Mouse (Mus musculus) heart, embryonic 11.5 days (tissue): Measurements from ENCODE around the gene Pqlc2. TPM values are rescaled to one million over a fixed set of nuclear protein-coding genes. Genes with fewer than 3 reads are reported as not detected.
A peak's percentile ranks its signal among the peaks of the same experiment; 100 is the strongest.

Experiments
- ATAC-seq: fragments of 200-750 bp; cut with Nextera tagmentation; replicated peaks from 2 replicates; pipeline ENCODE4 v1.8.0; 2017; ENCODE audit warnings: moderate library complexity; ENCODE audit not compliant: insufficient number of reproducible peaks, low FRiP score, low TSS enrichment
- H3K27ac ChIP-seq: fragments of 300-500 bp; sonication (generic); 2 replicates; pipeline ENCODE4 v1.5.1; 2014; ENCODE audit warnings: mild to moderate bottlenecking, low read depth, low read length
- H3K27me3 ChIP-seq: fragments of 300-500 bp; sonication (generic); 2 replicates; pipeline ENCODE4 v1.6.1; 2014; ENCODE audit warnings: mild to moderate bottlenecking, low read length, mixed read lengths; ENCODE audit not compliant: control insufficient read depth, insufficient read depth
- H3K36me3 ChIP-seq: fragments of 300-500 bp; sonication (generic); 2 replicates; pipeline ENCODE4 v1.6.1; 2014; ENCODE audit warnings: mild to moderate bottlenecking, low read length, moderate library complexity, mixed read lengths; ENCODE audit not compliant: control insufficient read depth, insufficient read depth
- H3K4me1 ChIP-seq: fragments of 300-500 bp; sonication (generic); 2 replicates; pipeline ENCODE4 v1.6.1; 2014; ENCODE audit warnings: low read length; ENCODE audit not compliant: control insufficient read depth, insufficient read depth
- H3K4me2 ChIP-seq: fragments of 300-500 bp; sonication (generic); 2 replicates; pipeline ENCODE4 v1.6.1; 2014; ENCODE audit warnings: mild to moderate bottlenecking, moderate library complexity
- H3K4me3 ChIP-seq: fragments of 300-500 bp; sonication (generic); 2 replicates; pipeline ENCODE4 v1.5.1; 2014; ENCODE audit warnings: low read depth, low read length
- H3K9ac ChIP-seq: fragments of 300-500 bp; sonication (generic); 2 replicates; pipeline ENCODE4 v1.6.1; 2014; ENCODE audit warnings: mild to moderate bottlenecking, low read depth, low read length, moderate library complexity
- H3K9me3 ChIP-seq: fragments of 300-500 bp; sonication (generic); replicated peaks from 2 replicates; pipeline ENCODE4 v1.6.1; 2016; ENCODE audit warnings: low read length; ENCODE audit not compliant: control insufficient read depth
- WGBS: fragments of 180-500 bp; shearing (Covaris S2); extraction: QIAGEN DNeasy Blood & Tissue Kit; methylation state at CpG from one replicate; pipeline ENCODE4 v1.1.7; 2014; ENCODE audit not compliant: insufficient replicate concordance; 5-methylcytosine and 5-hydroxymethylcytosine counted together
- polyA plus RNA-seq: library from polyadenylated mRNA; unstranded; fragments of >200 nt; fragmentation: Nextera tagmentation; extraction: Ambion mirVana; gene quantifications from 2 replicates; pipeline ENCODE4 v1.2.1, GENCODE M21; 2014

Pqlc2 gene
- 11.3 and 12.8 TPM in 2 replicates for polyA plus RNA-seq

DNA sequence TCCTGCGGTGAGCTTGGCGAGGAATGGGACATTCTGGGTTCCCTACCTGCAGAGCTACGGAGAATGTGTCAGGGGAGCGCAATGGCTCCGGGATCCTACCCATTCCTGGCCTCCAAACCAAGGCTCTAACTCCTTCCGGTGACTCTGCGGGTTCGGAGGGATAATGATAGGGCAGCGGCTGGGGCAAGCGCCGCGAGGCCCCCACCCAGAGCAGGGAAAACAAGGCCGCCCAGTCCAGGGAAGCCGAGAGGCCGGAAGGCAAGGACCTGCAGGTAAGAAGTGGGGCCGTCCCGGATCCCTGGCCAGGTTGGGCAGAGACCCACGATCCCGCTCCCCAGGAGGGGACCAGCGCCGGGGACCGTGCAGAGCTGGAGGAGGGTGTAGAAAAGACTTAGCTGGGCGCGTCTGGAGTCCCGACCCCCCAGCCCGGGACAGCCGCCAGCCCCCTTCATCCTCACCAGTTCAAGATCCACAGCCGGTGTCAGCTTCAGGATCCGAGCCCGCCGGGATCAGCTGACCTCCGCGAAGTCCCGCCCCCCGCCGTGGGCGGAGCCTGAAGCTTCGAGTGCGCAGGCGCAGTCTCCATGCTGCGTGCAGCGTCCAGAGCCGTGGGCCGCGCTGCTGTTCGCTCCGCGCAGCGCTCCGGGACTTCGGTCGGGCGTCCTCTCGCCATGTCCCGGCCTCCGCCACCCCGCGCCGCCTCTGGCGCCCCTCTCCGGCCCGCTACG is at the start of gene Pqlc2, which contains the start of gene Akr7a5:
Gene Pqlc2, minus strand, starts transcription at position 538 of the 728 bp plus-strand sequence.
Gene Akr7a5, plus strand, starts transcription at position 574 of the 728 bp plus-strand sequence.
- peak within 1 kb of the TSS; percentile 31; the same call in 1 of the 2 replicates for H3K27ac ChIP-seq
- H3K4me1 ChIP-seq: peaks cover 11% of the 10 kb centered on the region
- H3K36me3 ChIP-seq: peaks cover 7% of the 10 kb centered on the region
- H3K4me3 ChIP-seq: peak within 1 kb of the TSS; percentile 76
- H3K9ac ChIP-seq: peak within 1 kb of the TSS; percentile 88
- peak; percentile 90 for ATAC-seq
- no peaks in the 10 kb centered on the region for H3K9me3 ChIP-seq
- under 1% methylated on average over 63 of the region's 63 CpGs for WGBS
- no peaks in the 10 kb centered on the region for H3K27me3 ChIP-seq
- H3K4me2 ChIP-seq: peak within 1 kb of the TSS; percentile 87

- Histone ChIP-seq H3K9ac (no peak overlapping the region), H3K4me1 (peaks cover 5% of the 10 kb centered on the region; the same call in 1 of the 2 replicates), H3K4me3 (no peak overlapping the region), H3K36me3 (peaks cover 39% of the 10 kb centered on the region), H3K27me3 (no peaks in the 10 kb centered on the region), H3K27ac (no peak overlapping the region), H3K4me2 (no peak overlapping the region), H3K9me3 (no peaks in the 10 kb centered on the region)
- 90% methylated on average over 3 of the region's 3 CpGs for WGBS
- no peak for ATAC-seq
Measured at GRCm38 (mm10) chr4:139357211-139357610, 46.7 kb upstream of the Pqlc2 start.

- ATAC-seq: 0 out of 2 replicates have a peak, but pooled peaks have one; percentile 16
- H3K36me3 ChIP-seq: peaks cover 24% of the 10 kb centered on the region
Measured at GRCm38 (mm10) chr4:139352832-139353231, 42.3 kb upstream of the Pqlc2 start.

GRCm38 (mm10) chr4:139351931-139352711 is 41.6 kb upstream of the Pqlc2 start, which contains the start of the genes Mrto4, Emc1 and Ubr4:
Gene Mrto4 (minus strand): TSS chr4:139352576.
Gene Emc1 (plus strand): TSS chr4:139352587.
Gene Ubr4 (plus strand): TSS chr4:139352609.
- H3K4me1 ChIP-seq: peaks cover 14% of the 10 kb centered on the region
- peak within 1 kb of the TSS; percentile 78 for H3K9ac ChIP-seq
- whole genome bisulfite sequencing: 1% methylated on average over 64 of the region's 64 CpGs
- no peaks in the 10 kb centered on the region for H3K9me3 ChIP-seq
- H3K36me3 ChIP-seq: peaks cover 21% of the 10 kb centered on the region
- ATAC-seq: peak; percentile 86
- peak within 1 kb of the TSS; percentile 90 for H3K4me2 ChIP-seq
- H3K27me3 ChIP-seq: no peaks in the 10 kb centered on the region
- H3K4me3 ChIP-seq: peak within 1 kb of the TSS; percentile 82
- peak within 1 kb of the TSS; percentile 89 for H3K27ac ChIP-seq

More at GRCm38 (mm10) chr4:139352832-139353231, 42.3 kb upstream of the Pqlc2 start:
- Histone ChIP-seq H3K27me3 (no peaks in the 10 kb centered on the region), H3K9ac (peak overlapping the region; percentile 78), H3K9me3 (no peaks in the 10 kb centered on the region), H3K4me3 (peak overlapping the region; percentile 82), H3K4me2 (peak overlapping the region; percentile 90), H3K27ac (peak overlapping the region; percentile 89; the same call in 1 of the 2 replicates), H3K4me1 (peaks cover 14% of the 10 kb centered on the region)
- 0% methylated on average over 7 of the region's 7 CpGs for WGBS

GRCm38 (mm10) chr4:139345416-139346019 is 35.0 kb upstream of the Pqlc2 start:
- Histone ChIP-seq H3K4me1 (no peaks in the 10 kb centered on the region; the same call in 1 of the 2 replicates), H3K9me3 (no peaks in the 10 kb centered on the region), H3K9ac (no peak overlapping the region), H3K36me3 (peaks cover 16% of the 10 kb centered on the region), H3K4me2 (no peak overlapping the region), H3K27me3 (no peaks in the 10 kb centered on the region), H3K4me3 (no peak overlapping the region), H3K27ac (no peak overlapping the region)
- WGBS: 82% methylated on average over 23 of the region's 23 CpGs
- ATAC-seq: no peak

- H3K9me3 ChIP-seq: no peaks in the 10 kb centered on the region
- no peak overlapping the region for H3K9ac ChIP-seq
- H3K4me1 ChIP-seq: no peaks in the 10 kb centered on the region
- ATAC-seq: no peak
- H3K4me2 ChIP-seq: no peak overlapping the region
- H3K4me3 ChIP-seq: no peak overlapping the region
- WGBS: 62% methylated on average over 5 of the region's 5 CpGs
- no peaks in the 10 kb centered on the region for H3K27me3 ChIP-seq
- peaks cover 11% of the 10 kb centered on the region for H3K36me3 ChIP-seq
- H3K27ac ChIP-seq: no peak overlapping the region
Measured at GRCm38 (mm10) chr4:139343718-139344117, 33.2 kb upstream of the Pqlc2 start.

GRCm38 (mm10) chr4:139341556-139342233 is 31.2 kb upstream of the Pqlc2 start:
- Histone ChIP-seq H3K4me3 (no peak overlapping the region), H3K9ac (no peak overlapping the region), H3K27ac (no peak overlapping the region), H3K4me1 (no peaks in the 10 kb centered on the region), H3K36me3 (no peaks in the 10 kb centered on the region), H3K4me2 (no peak overlapping the region), H3K9me3 (no peaks in the 10 kb centered on the region), H3K27me3 (peaks cover 6% of the 10 kb centered on the region; the same call in 1 of the 2 replicates)
- 72% methylated on average over 7 of the region's 7 CpGs for WGBS
- ATAC-seq: no peak
